Mouse (Mus musculus): ENCODE results near the gene Ssr1. TPM values are rescaled to one million over a fixed set of nuclear protein-coding genes. Genes with fewer than 3 reads are reported as not detected.
A peak's percentile ranks its signal among the peaks of the same experiment; 100 is the strongest.

The Ssr1 gene
- polyA plus RNA-seq, 1 experiment from 2014 or later: 152 TPM

DNA sequence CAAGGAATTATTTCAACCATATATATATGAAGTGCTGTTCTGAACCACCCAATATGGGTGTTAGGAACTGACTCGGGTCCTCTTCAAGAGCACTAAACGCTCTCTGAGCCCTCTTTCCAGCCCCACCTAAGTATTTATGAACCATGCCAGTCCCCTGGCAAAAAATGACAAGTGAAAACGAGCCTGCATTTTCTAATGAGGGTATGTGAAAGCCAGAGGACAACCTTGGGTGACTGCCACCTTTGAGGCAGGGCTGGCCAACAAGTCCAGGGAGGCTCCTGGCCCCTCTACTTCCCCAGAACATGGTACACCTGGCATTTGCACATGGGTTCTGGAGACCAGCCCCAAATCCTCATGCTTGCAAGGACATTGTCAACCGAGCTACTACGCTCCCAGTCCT lies 19.3 kb downstream of the Ssr1 start:
- Histone ChIP-seq H3K27ac (no peak overlapping the region), H3K27me3 (no peaks in the 10 kb centered on the region), H3K4me1 (no peaks in the 10 kb centered on the region), H3K9me3 (no peaks in the 10 kb centered on the region), H3K9ac (no peak overlapping the region), H3K36me3 (peaks cover 38% of the 10 kb centered on the region), H3K4me3 (no peak overlapping the region), H3K4me2 (no peak overlapping the region)
- no peak for ATAC-seq (ENCODE audit: insufficient number of reproducible peaks, low FRiP score, low TSS enrichment, low read depth)
- WGBS: 85% methylated on average over 5 of the region's 5 CpGs

- H3K9me3 ChIP-seq: no peaks in the 10 kb centered on the region
- no peak overlapping the region for H3K27ac ChIP-seq
- 81% methylated on average over 6 of the region's 6 CpGs for WGBS
- H3K4me1 ChIP-seq: no peaks in the 10 kb centered on the region
- H3K36me3 ChIP-seq: peaks cover 32% of the 10 kb centered on the region
- no peak overlapping the region for H3K4me2 ChIP-seq
- no peak for ATAC-seq (ENCODE audit: insufficient number of reproducible peaks, low FRiP score, low TSS enrichment, low read depth)
- H3K9ac ChIP-seq: no peak overlapping the region
- no peaks in the 10 kb centered on the region for H3K27me3 ChIP-seq
- H3K4me3 ChIP-seq: no peak overlapping the region
Measured at GRCm38 (mm10) chr13:37974036-37974435, 20.0 kb downstream of the Ssr1 start.

- Histone ChIP-seq H3K36me3 (peaks cover 9% of the 10 kb centered on the region; the same call in 1 of the 2 replicates), H3K9ac (no peak overlapping the region), H3K4me3 (no peak overlapping the region), H3K27ac (no peak overlapping the region), H3K4me1 (peaks cover 11% of the 10 kb centered on the region), H3K4me2 (no peak overlapping the region), H3K9me3 (no peaks in the 10 kb centered on the region), H3K27me3 (no peaks in the 10 kb centered on the region)
- ATAC-seq (ENCODE audit: insufficient number of reproducible peaks, low FRiP score, low TSS enrichment, low read depth): no peak
- WGBS: 77% methylated on average over 11 of the region's 11 CpGs
Measured at GRCm38 (mm10) chr13:37970887-37971530, 23.0 kb downstream of the Ssr1 start.

DNA sequence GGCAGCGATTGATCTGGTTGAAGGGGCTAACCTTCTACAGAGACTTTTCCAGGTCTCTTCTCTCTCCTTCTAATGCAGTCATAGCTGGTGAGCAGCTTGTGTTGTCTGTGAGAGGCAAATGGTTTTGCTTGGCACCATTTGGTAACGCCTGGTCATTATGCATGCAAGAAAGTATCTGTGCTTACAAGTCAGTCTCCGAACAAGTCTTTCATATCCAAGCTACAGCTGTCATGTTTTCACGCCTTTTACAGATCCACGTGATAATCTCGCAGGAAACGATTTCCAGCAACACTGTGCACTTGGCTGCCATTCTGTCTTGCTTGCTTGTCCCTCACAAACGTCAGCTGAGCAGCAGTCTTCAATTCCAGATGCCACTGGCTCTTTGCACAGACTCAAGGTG lies 24.0 kb downstream of the Ssr1 start:
- ATAC-seq (ENCODE audit: insufficient number of reproducible peaks, low FRiP score, low TSS enrichment, low read depth): no peak

GRCm38 (mm10) chr13:37969337-37969736 lies 24.7 kb downstream of the Ssr1 start:
- no peaks in the 10 kb centered on the region; the same call in 1 of the 2 replicates for H3K36me3 ChIP-seq
- H3K9ac ChIP-seq: no peak overlapping the region
- 7% methylated on average over 14 of the region's 14 CpGs for WGBS
- ATAC-seq (ENCODE audit: insufficient number of reproducible peaks, low FRiP score, low TSS enrichment, low read depth): no peak
- no peak overlapping the region for H3K27ac ChIP-seq
- H3K4me2 ChIP-seq: no peak overlapping the region
- H3K9me3 ChIP-seq: no peaks in the 10 kb centered on the region
- peaks cover 20% of the 10 kb centered on the region for H3K4me1 ChIP-seq
- no peaks in the 10 kb centered on the region for H3K27me3 ChIP-seq
- H3K4me3 ChIP-seq: no peak overlapping the region

More for the DNA sequence above, 24.0 kb downstream of the Ssr1 start:
- Histone ChIP-seq H3K9me3 (no peaks in the 10 kb centered on the region), H3K4me3 (no peak overlapping the region), H3K4me2 (no peak overlapping the region), H3K27me3 (no peaks in the 10 kb centered on the region), H3K9ac (no peak overlapping the region), H3K36me3 (no peaks in the 10 kb centered on the region; the same call in 1 of the 2 replicates), H3K4me1 (peaks cover 13% of the 10 kb centered on the region), H3K27ac (no peak overlapping the region)
- 52% methylated on average over 8 of the region's 8 CpGs for WGBS

GRCm38 (mm10) chr13:37967565-37967964 lies 26.5 kb downstream of the Ssr1 start:
- no peaks in the 10 kb centered on the region for H3K9me3 ChIP-seq
- peaks cover 33% of the 10 kb centered on the region for H3K4me1 ChIP-seq
- H3K9ac ChIP-seq: no peak overlapping the region
- no peak for ATAC-seq (ENCODE audit: insufficient number of reproducible peaks, low FRiP score, low TSS enrichment, low read depth)
- H3K27ac ChIP-seq: no peak overlapping the region
- no peak overlapping the region for H3K4me3 ChIP-seq
- H3K27me3 ChIP-seq: no peaks in the 10 kb centered on the region
- no peaks in the 10 kb centered on the region for H3K36me3 ChIP-seq
- H3K4me2 ChIP-seq: 0 out of 2 replicates have a peak overlapping the region, but pooled peaks have one; percentile 5
- WGBS: 48% methylated on average over 10 of the region's 10 CpGs

GRCm38 (mm10) chr13:37967052-37967437 lies 27.0 kb downstream of the Ssr1 start:
- ATAC-seq (ENCODE audit: insufficient number of reproducible peaks, low FRiP score, low TSS enrichment, low read depth): no peak
- Histone ChIP-seq H3K4me1 (peaks cover 33% of the 10 kb centered on the region), H3K27ac (no peak overlapping the region), H3K27me3 (no peaks in the 10 kb centered on the region), H3K9ac (no peak overlapping the region), H3K36me3 (no peaks in the 10 kb centered on the region), H3K4me2 (0 out of 2 replicates have a peak overlapping the region, but pooled peaks have one; percentile 5), H3K9me3 (no peaks in the 10 kb centered on the region), H3K4me3 (no peak overlapping the region)
- 26% methylated on average over 12 of the region's 12 CpGs for WGBS

DNA sequence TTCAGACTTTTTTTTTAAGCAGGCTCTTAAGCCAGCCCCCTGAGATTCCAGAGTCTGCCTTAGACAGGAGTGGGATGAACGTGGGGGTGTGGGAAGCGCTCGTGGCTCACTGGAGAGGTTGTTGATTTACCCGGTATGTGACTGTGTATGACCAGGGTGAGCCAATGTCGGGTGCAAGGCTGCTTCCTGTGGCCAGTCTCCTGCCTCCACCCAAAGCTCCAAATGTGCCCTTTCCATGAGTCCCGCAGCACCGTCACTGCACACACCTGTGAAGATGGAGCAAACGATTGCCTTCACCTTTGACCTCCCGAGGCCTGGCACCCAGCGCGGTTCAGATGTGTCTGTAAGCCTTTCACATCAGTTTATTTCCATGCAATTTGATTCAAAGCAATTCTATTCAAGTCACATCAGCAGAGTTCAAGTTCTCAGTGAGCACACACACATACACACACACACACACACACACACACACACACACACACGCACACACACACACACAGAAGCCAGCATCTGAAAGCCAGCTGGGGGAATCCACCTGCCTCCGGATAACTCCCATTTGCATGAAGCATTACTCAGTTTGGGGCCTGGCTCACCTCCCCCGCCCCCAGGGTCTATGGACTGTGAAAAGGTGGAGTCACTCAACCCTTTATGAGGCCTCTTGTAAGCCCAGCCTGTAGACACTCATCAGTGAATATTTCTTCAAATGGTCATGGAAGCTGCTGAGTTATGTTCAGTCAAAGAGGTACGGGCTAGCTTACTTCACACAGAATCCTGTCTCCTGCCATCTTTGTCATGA lies 27.6 kb downstream of the Ssr1 start:
- Histone ChIP-seq H3K36me3 (no peaks in the 10 kb centered on the region), H3K4me1 (peaks cover 33% of the 10 kb centered on the region), H3K4me3 (no peak overlapping the region), H3K27me3 (no peaks in the 10 kb centered on the region), H3K27ac (no peak overlapping the region), H3K9ac (no peak overlapping the region), H3K9me3 (no peaks in the 10 kb centered on the region), H3K4me2 (0 out of 2 replicates have a peak overlapping the region, but pooled peaks have one; percentile 5)
- no peak for ATAC-seq (ENCODE audit: insufficient number of reproducible peaks, low FRiP score, low TSS enrichment, low read depth)
- WGBS: 70% methylated on average over 15 of the region's 15 CpGs

GRCm38 (mm10) chr13:37965126-37965914 lies 28.7 kb downstream of the Ssr1 start:
- H3K36me3 ChIP-seq: no peaks in the 10 kb centered on the region
- H3K27ac ChIP-seq: no peak overlapping the region
- H3K4me3 ChIP-seq: no peak overlapping the region
- peaks cover 33% of the 10 kb centered on the region for H3K4me1 ChIP-seq
- no peak for ATAC-seq (ENCODE audit: insufficient number of reproducible peaks, low FRiP score, low TSS enrichment, low read depth)
- H3K4me2 ChIP-seq: no peak overlapping the region
- no peak overlapping the region for H3K9ac ChIP-seq
- 57% methylated on average over 17 of the region's 17 CpGs for WGBS
- no peaks in the 10 kb centered on the region for H3K9me3 ChIP-seq
- H3K27me3 ChIP-seq: no peaks in the 10 kb centered on the region

- no peaks in the 10 kb centered on the region for H3K27me3 ChIP-seq
- 0 out of 2 replicates have a peak overlapping the region, but pooled peaks have one; percentile 17 for H3K9ac ChIP-seq
- H3K4me3 ChIP-seq: peak overlapping the region; percentile 45
- H3K27ac ChIP-seq: 0 out of 2 replicates have a peak overlapping the region, but pooled peaks have one; percentile 19
- ATAC-seq (ENCODE audit: insufficient number of reproducible peaks, low FRiP score, low TSS enrichment, low read depth): no peak
- 44% methylated on average over 20 of the region's 20 CpGs for WGBS
- peak overlapping the region; percentile 61 for H3K4me2 ChIP-seq
- H3K4me1 ChIP-seq: peaks cover 33% of the 10 kb centered on the region
- no peaks in the 10 kb centered on the region for H3K9me3 ChIP-seq
- no peaks in the 10 kb centered on the region for H3K36me3 ChIP-seq
Measured at GRCm38 (mm10) chr13:37964128-37965087, 29.6 kb downstream of the Ssr1 start.

Measured in limb, embryonic 15.5 days (tissue).